Mouse (Mus musculus) cerebellum, postnatal 4 days (tissue): ENCODE data around the gene Arid1b.

Source experiments
- DNase-seq, 2 experiments: peaks; one replicate each; pipeline ENCODE4 v3.0.0; 2022; ENCODE audit warnings: low spot score in 2 of 2, mixed read lengths in 1 of 2

Arid1b gene

DNA sequence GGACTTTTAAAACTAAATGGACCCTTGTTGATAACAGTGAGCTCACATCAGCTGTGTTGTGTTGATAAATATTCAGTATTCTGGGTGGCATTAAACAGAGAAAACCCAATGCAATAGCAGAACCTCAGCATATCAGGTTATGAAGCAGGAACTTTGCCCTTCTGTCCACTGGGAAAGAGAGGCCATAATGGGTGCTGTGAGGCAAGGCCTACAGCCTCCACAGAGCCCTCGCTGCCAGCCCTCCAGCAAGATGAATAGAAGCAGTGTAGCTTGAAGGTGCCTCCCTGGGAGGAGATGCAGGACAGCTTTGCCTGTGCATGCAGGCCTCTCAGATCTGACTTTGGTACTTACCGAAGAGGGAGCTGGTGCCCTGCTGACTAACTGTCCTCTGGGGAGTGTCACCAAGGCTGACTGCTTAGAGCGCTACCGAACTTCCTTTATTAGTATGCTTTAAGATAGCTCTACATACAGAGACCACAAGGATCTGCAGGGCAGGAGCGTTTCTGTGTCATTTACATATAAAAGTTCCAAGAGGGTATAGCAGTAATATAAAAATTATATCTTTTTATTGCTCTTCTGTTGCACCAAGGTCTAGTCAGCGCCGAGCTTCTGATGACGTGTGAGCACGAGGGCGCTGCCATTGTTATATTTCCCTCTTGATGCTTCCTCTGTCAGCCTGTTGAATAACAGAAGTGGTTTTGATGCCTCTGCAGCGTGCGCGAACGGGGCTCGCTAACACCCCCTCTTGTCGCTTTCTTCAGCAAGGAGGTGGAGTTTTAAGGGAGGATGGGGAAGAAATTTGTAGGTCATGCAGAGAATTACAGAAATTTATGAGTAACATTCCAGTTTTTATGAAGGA lies 244.5 kb downstream of the Arid1b start:
- no peak for DNase-seq

DNA sequence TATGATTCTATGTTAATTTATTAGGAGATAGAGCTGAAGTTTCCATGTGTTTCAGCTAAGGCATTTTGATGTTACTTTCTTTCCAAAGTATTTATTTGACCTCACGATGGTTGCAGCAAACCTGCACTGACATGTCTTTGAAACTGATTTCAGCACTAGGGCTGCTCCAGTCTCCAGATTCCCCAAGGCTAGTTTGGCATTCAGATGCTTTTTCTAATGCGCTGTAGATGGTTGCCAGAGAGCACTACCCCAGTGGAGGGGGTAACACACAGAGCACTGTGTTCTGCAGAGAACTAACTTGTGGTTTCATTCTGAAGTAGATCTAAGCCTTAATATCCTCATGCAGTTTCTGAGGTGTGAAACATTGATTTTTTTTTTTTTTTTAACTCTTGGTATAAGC lies 250.4 kb downstream of the Arid1b start:
- no peak for DNase-seq

DNA sequence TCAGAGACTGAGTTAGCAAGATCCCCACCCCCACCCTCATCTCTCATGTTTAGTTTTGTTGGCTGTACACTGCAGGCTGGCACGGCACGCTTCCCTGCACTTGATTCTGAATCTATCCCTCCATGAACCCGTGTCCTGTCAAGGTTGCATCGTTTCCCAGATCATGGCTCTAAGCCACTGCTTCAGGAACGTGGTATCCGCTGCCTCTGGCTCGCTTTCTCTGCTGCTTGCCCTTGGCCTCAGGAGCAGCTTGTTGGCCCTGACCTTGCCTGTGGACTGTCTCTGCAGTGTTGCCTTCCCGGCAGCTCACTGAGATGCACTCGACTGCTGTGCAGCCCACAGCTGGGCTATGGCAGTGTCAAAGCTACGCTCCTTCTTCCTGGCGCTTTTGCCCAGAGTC lies 252.6 kb downstream of the Arid1b start:
- peak in 1 of 2 experiments; percentile 16 for DNase-seq

DNA sequence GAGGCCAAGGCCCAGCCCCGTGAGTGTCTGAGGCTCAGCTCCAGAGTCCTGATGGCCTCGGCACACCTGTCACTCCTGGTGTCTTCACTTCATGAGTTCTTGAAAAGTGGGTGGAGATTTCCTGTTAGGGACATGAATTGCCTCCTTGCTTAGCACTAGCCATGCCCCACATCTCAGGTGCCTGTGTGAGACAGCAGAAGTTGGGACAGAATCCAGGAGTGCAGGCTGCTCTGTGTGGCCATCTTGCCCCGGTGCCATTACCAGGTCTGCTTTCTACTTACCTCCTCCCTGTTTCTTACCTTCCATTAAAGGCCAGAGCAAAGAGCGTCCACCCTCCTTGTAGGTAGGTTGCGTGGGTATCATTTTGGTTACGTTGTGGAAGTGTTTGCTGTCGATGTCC lies 253.1 kb downstream of the Arid1b start:
- DNase-seq, result no peak

DNA sequence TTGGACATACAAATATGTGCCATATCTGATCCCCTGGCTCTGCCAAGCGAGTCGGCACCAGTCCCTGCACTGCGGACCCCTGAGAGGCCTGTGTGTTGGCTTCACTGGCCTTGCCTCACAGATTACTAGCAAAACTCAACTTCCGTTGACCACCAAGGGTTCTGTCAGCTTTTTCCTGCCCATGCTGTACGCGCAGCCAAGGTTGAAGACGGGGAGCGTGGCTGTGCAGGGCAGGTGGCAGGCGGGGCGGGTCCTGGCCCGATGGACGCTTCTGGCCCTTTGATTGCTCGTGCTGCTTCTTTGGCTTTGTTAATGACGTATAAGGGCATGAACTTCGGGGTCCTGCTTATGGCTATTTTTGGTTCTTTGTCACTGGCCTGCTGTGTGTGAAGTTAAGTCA lies 253.6 kb downstream of the Arid1b start:
- no peak for DNase-seq

DNA sequence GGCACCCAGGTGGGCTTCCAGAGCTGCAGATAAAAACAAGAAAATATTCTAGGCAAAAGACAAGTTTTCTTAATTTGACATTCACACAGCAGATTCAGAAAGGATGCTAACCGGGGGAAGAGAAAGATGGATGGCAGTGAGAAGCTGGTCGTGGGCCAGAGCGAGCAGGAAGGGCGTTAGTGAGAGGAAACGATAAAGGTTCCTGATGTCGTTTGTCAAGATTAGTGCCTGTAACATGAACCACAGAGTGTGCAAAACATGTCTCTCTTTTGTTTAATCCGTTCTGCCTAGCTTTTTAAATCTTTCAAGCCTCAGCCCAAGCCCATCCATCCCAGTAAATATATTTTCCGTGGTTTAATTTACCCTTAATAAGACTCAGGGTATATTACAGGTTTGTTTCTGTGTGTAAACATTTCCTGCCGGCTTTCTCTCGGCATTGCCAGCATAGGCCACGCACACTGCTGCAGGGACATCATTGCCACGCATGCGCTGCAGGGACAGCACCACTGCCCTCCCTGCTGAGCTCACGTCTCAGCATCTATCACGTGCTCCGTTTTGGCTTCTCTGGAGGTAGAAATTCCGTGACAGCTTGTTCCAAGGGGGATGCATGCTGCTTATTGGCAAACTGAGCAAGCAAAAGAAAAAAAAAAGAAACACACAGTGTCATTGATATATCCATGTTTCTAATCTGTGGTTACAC lies 255.0 kb downstream of the Arid1b start:
- peak in 1 of 2 experiments; percentile 56 for DNase-seq

DNA sequence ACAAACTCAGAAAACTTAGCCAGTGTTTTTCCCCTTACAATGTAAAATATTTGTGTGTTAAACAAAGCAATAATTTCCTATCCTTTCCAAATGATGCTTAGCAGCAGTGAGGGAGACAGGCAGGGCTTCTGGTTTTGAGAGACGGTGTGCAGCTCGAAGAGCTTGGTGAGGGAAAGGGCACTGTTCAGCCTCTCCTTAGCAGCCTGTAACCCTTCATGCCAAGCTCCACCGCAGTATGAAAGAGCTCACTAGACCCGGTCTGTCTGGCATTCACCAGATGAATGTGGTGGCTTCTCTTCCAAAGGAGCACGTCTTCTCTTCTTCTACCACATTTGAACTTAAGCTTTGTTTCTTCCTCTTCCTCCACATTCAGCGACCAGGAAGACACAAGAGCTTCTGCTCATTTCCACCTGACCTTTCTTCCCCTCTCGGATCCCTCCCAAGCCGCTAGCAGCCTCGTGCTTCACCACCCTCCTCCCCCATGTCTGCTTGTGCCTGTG lies 255.6 kb downstream of the Arid1b start:
- no peak for DNase-seq

DNA sequence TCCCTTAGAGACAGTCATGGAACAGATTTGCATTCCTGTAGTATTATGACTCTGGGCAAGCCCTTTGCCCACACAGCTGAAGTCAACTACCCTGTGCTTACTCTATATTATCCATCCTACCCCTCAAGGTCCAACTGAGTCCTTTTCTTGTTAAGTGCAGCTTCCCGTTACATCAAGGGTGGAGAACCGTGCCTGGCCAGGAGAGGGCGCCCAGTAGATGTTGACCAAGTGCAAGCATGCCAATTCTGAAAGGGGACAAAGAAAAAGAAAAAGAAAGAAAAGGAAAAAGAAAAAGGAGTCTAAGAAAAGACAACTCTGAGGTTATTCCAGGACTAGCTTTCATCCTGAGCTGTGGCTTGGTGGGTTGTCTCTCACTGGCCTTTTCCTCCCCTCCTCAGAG lies 258.3 kb downstream of the Arid1b start:
- DNase-seq, result peak; percentile 62 to 73

DNA sequence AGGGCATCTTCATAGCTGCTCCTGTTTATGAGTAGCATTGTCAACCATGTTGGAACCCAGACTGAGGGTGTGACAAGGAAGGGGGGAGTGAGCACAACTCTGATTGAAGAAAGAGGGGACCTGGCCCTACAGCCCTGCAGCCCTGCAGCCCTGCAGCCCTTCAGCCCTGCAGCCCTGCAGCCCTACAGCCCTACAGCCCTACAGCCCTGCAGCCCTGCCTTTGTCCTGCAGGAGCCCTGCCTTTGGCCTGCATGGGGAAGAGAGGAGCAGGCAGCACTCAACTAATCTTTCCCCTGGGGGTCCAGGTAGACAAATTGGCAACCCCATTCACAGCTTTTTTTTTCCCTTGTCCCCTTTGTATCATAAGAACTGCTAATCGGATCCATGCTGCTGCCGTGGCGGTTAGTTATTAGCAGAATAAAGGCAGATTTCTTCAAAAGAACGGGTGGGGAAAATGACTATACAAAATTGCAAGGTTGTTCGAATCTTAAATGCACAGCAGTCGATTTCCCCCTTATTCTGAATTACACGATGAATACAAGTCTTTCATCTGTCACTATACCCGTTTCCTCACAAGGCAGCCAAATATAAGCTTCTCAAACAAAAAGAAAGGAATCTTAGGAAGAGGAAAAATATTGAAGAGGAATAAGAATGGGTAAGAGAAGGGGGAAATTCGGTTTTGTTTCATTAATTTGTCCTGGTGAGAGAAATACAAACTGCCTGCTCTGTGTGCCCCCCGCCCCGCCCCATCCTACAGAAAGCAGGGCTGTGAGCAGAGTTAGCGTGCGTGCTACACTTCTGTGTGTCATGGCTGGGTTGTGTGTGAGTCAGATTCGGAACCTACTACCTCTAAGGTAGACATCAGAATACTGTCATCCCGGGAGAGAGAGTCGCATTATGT lies 260.8 kb downstream of the Arid1b start:
- no peak for DNase-seq

DNA sequence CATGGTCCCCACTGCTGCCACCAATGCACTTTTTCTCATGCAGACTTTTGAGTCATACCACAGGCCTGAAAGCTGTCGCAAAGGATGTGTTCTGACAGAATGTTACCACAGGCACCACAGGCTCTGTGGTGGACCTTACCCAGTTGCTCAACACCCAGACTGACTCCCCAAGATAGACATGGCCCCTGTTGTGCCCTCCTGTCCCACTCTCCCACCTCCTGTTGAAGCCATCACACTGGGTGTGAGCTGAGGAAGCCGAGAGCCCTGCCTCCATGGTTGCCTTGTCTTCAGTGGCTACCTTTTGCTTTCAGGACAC lies 261.4 kb downstream of the Arid1b start:
- no peak for DNase-seq

DNA sequence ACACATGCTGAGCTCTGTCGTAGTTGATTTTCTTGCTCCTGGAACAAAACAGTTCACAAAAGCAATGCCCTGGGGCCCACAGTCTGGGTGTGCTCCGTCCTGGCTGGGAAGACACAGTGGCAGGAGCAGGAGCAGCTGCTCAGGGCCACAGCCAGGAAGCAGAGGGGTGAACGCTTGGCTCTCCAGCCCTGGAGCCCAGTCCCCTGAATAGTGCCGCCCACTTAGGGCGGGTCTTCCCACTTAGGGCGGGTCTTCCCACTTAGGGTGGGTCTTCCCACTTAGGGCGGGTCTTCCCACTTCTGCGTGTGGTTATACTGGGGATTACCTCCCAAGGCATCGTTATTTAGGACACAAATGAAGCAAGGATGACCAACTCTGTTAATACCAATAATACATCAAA lies 264.8 kb downstream of the Arid1b start:
- no peak for DNase-seq

DNA sequence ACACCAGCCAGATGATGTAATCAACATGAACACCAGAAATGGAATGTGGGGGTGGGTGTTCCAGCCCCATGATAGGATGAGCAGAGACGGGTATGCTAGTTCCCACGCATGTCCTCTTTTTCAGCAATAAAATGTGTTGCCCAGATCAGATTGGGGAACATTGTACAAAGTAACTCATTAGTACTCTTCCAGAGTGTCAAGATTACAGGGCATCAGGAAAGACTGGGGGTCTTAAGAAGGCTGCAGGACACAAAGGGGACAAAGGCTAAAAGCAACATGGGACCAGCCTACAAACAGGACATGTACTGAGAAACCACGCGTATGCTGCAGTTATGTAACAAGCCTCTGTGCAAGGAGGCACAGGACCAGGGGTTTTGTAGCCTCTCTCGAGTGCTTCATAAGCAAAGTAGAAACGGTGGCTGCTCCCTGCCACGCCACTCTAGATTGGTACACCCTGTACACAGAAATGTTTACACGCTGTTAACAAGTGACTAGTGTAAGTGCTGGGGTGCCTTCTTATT lies 267.1 kb downstream of the Arid1b start:
- DNase-seq, result no peak

DNA sequence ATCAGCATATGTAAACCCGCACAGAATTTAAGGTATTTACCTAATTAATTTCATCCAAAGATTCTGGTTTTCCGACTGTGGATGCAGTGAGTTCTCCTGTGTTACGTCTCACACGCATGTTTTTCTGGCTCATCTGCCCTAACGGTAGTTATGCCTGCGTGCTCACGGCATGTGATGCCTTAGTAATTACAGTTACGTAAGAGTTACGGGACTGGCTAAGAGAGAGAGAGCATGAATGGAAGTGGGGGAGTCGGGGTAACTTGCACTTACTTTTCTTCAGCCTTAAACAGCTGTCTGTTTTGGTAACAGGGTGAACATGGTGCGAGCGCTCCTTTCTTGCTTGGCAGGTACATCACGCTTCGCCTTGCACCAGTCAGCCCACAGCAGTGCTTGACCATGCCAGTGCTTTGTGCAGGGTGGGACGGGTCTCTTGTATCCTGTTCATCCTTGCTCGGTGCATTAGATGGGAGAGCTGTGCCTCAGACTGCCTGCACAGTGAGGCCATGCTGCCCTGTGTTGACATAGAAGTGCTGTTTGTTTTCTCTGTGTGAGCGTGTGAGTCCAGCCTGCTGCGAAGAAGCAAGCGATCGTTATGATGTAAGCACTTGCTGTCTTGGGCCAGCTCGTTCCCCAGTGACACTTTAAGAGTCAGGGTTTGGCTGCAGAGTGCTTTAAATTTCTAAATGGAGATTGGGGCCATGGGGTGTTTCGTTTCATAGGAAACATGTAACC lies 267.9 kb downstream of the Arid1b start:
- DNase-seq, result no peak

DNA sequence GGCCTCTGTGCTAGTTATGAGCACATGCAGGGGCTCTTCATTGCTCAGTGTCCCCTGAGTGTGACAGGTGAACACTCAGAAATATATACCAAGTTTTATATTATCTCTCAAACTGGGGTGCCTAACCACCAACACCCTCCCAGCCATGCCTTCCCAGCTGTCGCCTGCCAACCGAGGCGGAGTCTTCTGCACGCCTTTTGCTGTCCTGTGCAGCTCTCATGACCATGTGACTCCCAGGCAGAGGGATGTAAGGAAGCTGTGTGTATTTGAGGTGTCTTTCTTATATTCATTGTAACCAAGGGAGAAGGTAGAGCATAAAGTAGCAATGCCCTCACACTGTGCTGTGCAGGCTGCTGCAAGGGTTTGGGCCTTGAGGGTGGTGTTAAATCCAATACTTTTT lies 268.7 kb downstream of the Arid1b start:
- DNase-seq, result no peak

DNA sequence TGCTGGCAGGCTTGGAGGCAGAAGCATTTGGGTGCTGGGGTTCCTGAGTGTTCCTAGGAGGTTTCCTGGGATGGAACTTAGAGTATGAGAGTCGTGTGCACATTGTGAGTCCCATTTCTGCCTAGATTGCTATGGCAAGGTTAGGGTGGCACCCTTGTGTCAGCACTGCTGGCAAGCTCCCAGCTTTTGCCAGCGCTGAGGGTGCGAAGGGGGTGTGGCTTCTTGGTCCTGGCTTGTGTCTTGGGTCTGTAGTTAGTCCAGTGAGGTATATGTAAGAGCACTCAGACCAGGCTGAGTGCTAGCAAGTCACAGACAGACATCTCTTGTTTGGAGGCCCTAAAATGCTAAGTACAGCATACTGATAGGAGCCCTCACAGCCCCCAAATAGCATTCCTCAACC lies 270.7 kb downstream of the Arid1b start:
- no peak for DNase-seq

DNA sequence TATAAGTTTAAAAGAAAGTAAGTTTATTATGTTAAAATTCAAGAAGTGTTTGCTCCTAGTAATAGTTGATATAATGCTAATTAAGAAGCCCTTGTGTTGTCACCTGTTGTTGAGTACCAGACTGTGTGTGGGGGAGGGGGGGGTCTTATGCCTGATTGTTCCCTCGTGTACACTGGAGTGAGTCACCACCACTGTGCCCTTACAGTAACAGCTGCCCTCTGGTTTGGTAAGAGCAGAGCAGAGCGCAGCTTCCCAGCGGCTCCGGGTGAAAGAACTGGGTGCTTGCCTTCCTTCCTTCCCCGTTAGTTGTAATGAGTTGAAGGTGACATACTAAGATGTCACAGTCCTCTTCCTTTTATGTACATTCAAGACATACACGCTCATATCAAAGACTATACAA lies 271.5 kb downstream of the Arid1b start:
- no peak for DNase-seq

DNA sequence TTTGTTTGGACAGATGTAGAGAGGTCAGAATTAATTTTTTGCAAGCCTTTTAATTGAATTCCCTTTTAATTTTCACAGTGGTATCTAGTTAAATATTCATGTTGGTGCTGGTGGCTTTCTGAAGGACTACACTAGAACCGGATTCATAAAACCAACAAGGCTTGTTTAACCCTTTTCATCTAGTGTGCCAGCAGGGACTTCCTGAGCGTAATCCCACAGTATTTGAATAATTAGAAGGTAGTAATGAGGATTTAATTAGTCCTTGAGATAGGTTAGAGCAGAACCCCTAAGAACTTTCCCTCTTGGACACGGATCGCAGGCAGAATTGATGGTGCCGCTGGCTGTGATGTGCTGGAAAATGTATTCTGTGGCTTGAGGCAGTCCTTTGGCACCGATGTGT lies 273.6 kb downstream of the Arid1b start:
- DNase-seq, result no peak

DNA sequence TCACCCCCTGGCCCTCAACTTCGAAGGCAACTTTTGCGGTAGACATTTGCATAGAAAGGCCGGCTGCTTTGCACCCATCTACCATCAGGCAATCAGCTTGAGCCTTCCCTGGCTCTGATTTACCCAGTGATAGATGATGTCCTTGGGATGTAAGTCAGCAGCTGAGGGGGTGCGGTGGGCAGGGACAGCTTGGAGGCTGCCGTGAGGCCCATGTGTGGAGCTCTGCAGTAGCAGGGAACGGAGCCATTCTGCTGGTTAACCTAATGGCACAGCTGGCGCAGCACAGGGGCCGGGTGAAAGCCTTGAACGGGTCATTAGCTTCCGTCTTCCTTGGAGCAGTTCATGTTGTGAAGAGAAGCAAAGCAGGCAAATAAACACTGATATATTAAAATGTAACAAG lies 275.2 kb downstream of the Arid1b start:
- no peak for DNase-seq

DNA sequence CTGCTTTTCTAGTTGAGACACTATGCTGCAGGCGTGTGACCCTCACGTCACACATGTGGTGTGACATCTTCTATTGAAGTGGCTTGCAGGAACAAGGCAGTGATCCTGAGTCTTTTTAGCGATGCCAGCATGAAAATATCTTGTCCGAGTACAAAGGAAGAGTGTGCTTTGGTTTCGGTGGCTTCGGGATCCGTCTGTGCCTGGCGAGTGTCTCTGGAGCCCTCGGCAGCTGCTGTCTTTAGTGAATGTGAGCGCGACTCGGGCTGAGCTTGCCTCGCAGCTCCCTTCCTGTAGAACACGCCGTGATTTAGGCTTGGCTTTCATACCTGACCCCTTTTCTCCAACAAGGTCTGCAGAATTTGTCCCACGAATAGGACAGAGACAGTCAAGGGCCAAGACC lies 275.6 kb downstream of the Arid1b start:
- no peak for DNase-seq

DNA sequence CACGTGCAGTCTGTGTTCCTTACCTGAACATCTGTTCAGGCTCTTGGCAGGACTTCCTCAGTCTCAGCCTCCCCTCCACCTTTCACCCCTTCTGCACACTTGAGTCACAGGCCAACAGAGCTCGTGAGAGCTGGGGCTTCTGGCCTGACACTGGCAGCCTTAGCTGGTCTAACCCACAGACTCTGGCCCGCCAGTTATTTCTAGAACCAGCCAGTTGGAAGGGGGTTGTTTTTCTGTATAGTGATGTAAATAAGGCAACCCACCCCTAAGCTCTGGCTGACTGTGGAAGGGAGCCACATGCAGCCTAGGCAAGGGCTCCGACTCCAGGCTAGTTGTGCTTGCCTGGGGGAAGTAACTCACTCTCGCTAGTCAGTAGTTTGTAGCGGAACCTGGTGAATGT lies 276.7 kb downstream of the Arid1b start:
- no peak for DNase-seq

DNA sequence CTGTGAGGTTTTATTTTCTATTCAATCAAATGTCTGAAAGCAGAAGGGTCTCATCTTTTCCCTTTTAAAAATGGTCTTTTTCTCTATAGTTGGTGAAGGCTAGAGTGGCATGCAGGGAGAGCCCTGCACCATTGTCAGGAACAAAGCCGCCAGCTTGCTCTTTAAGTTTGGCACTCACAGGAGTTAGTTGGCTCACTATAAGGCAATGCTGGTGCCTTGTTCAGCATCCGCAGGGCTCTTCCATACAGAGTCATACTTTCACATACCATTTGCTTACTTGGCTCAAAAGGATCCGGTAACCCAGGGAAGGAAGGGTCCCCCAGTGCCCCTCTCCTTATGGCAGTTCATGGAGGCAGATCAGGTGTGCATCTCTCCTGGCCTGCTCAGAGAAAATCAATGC lies 279.0 kb downstream of the Arid1b start:
- no peak for DNase-seq
